Mouse (Mus musculus) thymus, adult 2 months (tissue): ENCODE results near the gene Hist1h1b.

Source experiments
- CTCF ChIP-seq: fragments of 200-500 bp; IDR thresholded peaks from 2 replicates; pipeline ENCODE4 v1.5.1; 2012; ENCODE audit warnings: mild to moderate bottlenecking, control low read depth, low read length, moderate library complexity, borderline replicate concordance; ENCODE audit not compliant: control insufficient read depth, poor library complexity, insufficient read depth; ENCODE audit errors: extremely low read depth
- POLR2A ChIP-seq: fragments of 200-500 bp; IDR thresholded peaks from 2 replicates; pipeline ENCODE4 v1.6.1; 2012; ENCODE audit warnings: mild to moderate bottlenecking, low read length, control low read depth, moderate library complexity; ENCODE audit not compliant: control insufficient read depth, poor library complexity, insufficient read depth; ENCODE audit errors: extremely low read depth

DNA sequence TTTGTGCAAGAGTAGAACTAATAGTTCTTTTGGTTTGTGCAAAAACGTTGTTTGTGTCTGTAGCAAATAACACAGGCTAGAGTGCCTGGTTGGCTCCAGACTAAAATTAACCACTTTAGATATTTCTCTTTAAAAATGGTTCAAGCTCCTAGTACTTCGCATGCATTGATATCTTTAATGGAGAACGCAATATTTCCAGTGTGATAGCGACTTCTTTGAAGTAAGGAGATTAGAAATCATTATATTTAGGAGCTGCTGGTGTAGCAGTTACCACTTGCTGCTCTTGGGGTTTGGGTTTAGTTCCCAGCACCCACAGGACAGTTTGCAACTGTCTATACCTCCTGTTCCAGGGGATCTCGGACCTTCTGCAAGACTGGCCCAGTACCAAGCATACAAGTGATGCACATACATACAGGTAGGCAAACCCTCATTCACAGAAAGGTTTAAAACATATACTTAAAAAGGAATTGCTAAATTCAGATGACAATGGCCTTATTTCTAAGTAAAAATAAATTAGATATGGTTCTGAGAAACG, 663 bp upstream of the Hist1h1b start:
- no peak for TF ChIP-seq CTCF
- no peak for TF ChIP-seq POLR2A
